Mouse (Mus musculus) gastrocnemius, postnatal 36 days (tissue): ENCODE measurements at regions not wholly inside any gene's neighbourhood (a gene's known extent, or its start where the extent isn't known, plus 50 kb on each side); places are given as distances from the start of the nearest gene placed in this dataset.

ENCODE experiments used
- DNase-seq, 2 experiments: peaks; one replicate each; pipeline ENCODE4 v3.0.0; 2022
- intact Hi-C: fragments of 180-260 bp; cut with DNase I; formaldehyde crosslinking; loops from one replicate; pipeline ENCODE4 v1.15.1; 2025

- no peak for DNase-seq
- intact Hi-C loops = no loop called here
These were observed 237.5 kb downstream of the Cd83 start for GRCm38 (mm10) chr13:44022106-44022505.

- DNase-seq = no peak
- intact Hi-C loops = no loop called here
These were observed 240.0 kb downstream of the Cd83 start for GRCm38 (mm10) chr13:44024612-44025011.

- no peak for DNase-seq
- intact Hi-C loops = no loop called here
These were observed 242.0 kb downstream of the Cd83 start for GRCm38 (mm10) chr13:44026321-44027255.

GRCm38 (mm10) chr13:44028081-44028480, 243.5 kb downstream of the Cd83 start:
- intact Hi-C loops = no loop called here
- no peak for DNase-seq

- intact Hi-C loops = loop anchor here (5.0 kb wide), 1 partner anchor 73 kb away; no protein-coding TSS in a partner anchor
- no peak for DNase-seq
These were observed 246.0 kb downstream of the Cd83 start for GRCm38 (mm10) chr13:44030590-44030989.

- no peak for DNase-seq
These were observed 253.3 kb downstream of the Cd83 start for GRCm38 (mm10) chr13:44037774-44038294.

GRCm38 (mm10) chr13:44038322-44038721, 253.7 kb downstream of the Cd83 start:
- intact Hi-C loops = no loop called here
- DNase-seq = no peak

More at GRCm38 (mm10) chr13:44037774-44038294, 253.3 kb downstream of the Cd83 start:
- intact Hi-C loops = no loop called here

GRCm38 (mm10) chr13:44040640-44041039, 256.1 kb downstream of the Cd83 start:
- intact Hi-C loops = no loop called here
- no peak for DNase-seq

- intact Hi-C loops = no loop called here
- DNase-seq = no peak
These were observed 258.3 kb downstream of the Cd83 start for GRCm38 (mm10) chr13:44042730-44043493.

GRCm38 (mm10) chr13:44043494-44043885, 258.9 kb downstream of the Cd83 start:
- DNase-seq = no peak
- intact Hi-C loops = no loop called here

GRCm38 (mm10) chr13:44044546-44045216, 260.1 kb downstream of the Cd83 start:
- intact Hi-C loops = no loop called here
- no peak for DNase-seq

GRCm38 (mm10) chr13:44046436-44046835, 261.9 kb downstream of the Cd83 start:
- intact Hi-C loops = no loop called here
- DNase-seq = no peak

- intact Hi-C loops = no loop called here
- DNase-seq = no peak
These were observed 269.6 kb downstream of the Cd83 start for GRCm38 (mm10) chr13:44054157-44054556.

- intact Hi-C loops = no loop called here
- peak in 1 of 2 experiments; percentile 22 for DNase-seq
These were observed 271.3 kb downstream of the Cd83 start for GRCm38 (mm10) chr13:44055573-44056491.

GRCm38 (mm10) chr13:44056716-44057115, 272.1 kb downstream of the Cd83 start:
- intact Hi-C loops = no loop called here
- DNase-seq = no peak

GRCm38 (mm10) chr13:44057542-44057941, 273.0 kb downstream of the Cd83 start:
- intact Hi-C loops = no loop called here
- DNase-seq = no peak

- DNase-seq = no peak
- intact Hi-C loops = no loop called here
These were observed 273.7 kb downstream of the Cd83 start for GRCm38 (mm10) chr13:44058277-44058676.

- no peak for DNase-seq
- intact Hi-C loops = no loop called here
These were observed 274.9 kb downstream of the Cd83 start for GRCm38 (mm10) chr13:44059436-44059835.

GRCm38 (mm10) chr13:44061286-44061685, 276.7 kb downstream of the Cd83 start:
- DNase-seq = no peak
- intact Hi-C loops = no loop called here
